Comparison of ENCODE assay signal across 8 mouse cellular contexts in genomic region chr10:44177365-44177764, GRCm38 (mm10). TPM values are rescaled to one million over a fixed set of nuclear protein-coding genes. Genes with fewer than 3 reads are reported as not detected.
DNase-seq lines count a peak whose midpoint lies in the region; ATAC-seq and TF ChIP-seq lines count a peak whose summit lies in the region.

No protein-coding gene starts in this region.

- H3K79me2 ChIP-seq in C2C12 (ENCODE audit: control insufficient read depth, insufficient read depth), result no peaks in the 10 kb centered on the region

- 0% methylated on average over 1 of the region's 1 CpGs for WGBS in heart, postnatal 0 days
- WGBS in heart, embryonic 11.5 days (ENCODE audit: insufficient replicate concordance), result 4% methylated on average over 1 of the region's 1 CpGs

- TF ChIP-seq CTCF in heart, postnatal 0 days (IDR thresholded peaks at IDR 0.05; ENCODE audit: low read depth), result peak; percentile 76
- peak; percentile 10 for TF ChIP-seq CTCF in C2C12 (IDR thresholded peaks at IDR 0.05; ENCODE audit: control insufficient read depth, insufficient read depth, insufficient read length)

- H3K4me1 ChIP-seq in heart, postnatal 0 days (ENCODE audit: control insufficient read depth, insufficient read depth), result no peaks in the 10 kb centered on the region
- no peaks in the 10 kb centered on the region for H3K4me1 ChIP-seq in heart, embryonic 11.5 days (ENCODE audit: control insufficient read depth, insufficient read depth, low read length)

- no peak overlapping the region for H3K4me3 ChIP-seq in heart, postnatal 0 days (ENCODE audit: low read depth, low read length)
- no peak overlapping the region for H3K4me3 ChIP-seq in heart, embryonic 11.5 days (ENCODE audit: low read depth, low read length)
- no peak overlapping the region for H3K4me3 ChIP-seq in C2C12 (ENCODE audit: insufficient read depth, poor library complexity, severe bottlenecking)

- H3K27me3 ChIP-seq in heart, postnatal 0 days (ENCODE audit: control insufficient read depth, insufficient read depth, low read length), result no peaks in the 10 kb centered on the region
- H3K27me3 ChIP-seq in heart, embryonic 11.5 days (ENCODE audit: control insufficient read depth, insufficient read depth, low read length), result no peaks in the 10 kb centered on the region
- no peaks in the 10 kb centered on the region for H3K27me3 ChIP-seq in C2C12 (ENCODE audit: control insufficient read depth, insufficient read depth, insufficient read length)

- no peaks in the 10 kb centered on the region for H3K9me3 ChIP-seq in heart, postnatal 0 days (replicated peaks; ENCODE audit: control insufficient read depth, low read length)
- no peaks in the 10 kb centered on the region for H3K9me3 ChIP-seq in heart, embryonic 11.5 days (replicated peaks; ENCODE audit: control insufficient read depth, low read length)

- H3ac ChIP-seq in C2C12 (ENCODE audit: control insufficient read depth, insufficient read length, low read depth), result no peak overlapping the region

- TF ChIP-seq EP300 in heart, postnatal 0 days (IDR thresholded peaks at IDR 0.05; ENCODE audit: low read depth), result no peak

- H3K9ac ChIP-seq in heart, postnatal 0 days (replicated peaks; ENCODE audit: low read depth, low read length), result no peak overlapping the region
- H3K9ac ChIP-seq in heart, embryonic 11.5 days (ENCODE audit: low read depth, low read length), result no peak overlapping the region

- ATAC-seq in heart, postnatal 0 days (ENCODE audit: insufficient read depth, low read depth), result no peak
- no peak for ATAC-seq in heart, embryonic 11.5 days (replicated peaks; ENCODE audit: insufficient number of reproducible peaks, low FRiP score, low TSS enrichment)

- H3K36me3 ChIP-seq in heart, postnatal 0 days (replicated peaks; ENCODE audit: control insufficient read depth, insufficient read depth, low read length), result no peaks in the 10 kb centered on the region
- H3K36me3 ChIP-seq in heart, embryonic 11.5 days (ENCODE audit: control insufficient read depth, insufficient read depth, low read length), result no peaks in the 10 kb centered on the region
- H3K36me3 ChIP-seq in C2C12 (ENCODE audit: control insufficient read depth, insufficient read depth), result no peaks in the 10 kb centered on the region

- H3K27ac ChIP-seq in heart, postnatal 0 days (ENCODE audit: low read depth), result no peak overlapping the region
- no peak overlapping the region for H3K27ac ChIP-seq in heart, embryonic 11.5 days (ENCODE audit: low read depth, low read length)

- peak; percentile 68 for DNase-seq in heart, postnatal 0 days (ENCODE audit: low spot score)
- peak; percentile 20 for DNase-seq in c-Kit-positive CD71-negative TER-119-negative erythroid progenitor cells, embryonic 14.5 days (ENCODE audit: low read depth)
- peak; percentile 6 for DNase-seq in lung, postnatal 14 days
- DNase-seq in urinary bladder, postnatal 14 days (ENCODE audit: low spot score), result no peak
- DNase-seq in gastrocnemius, postnatal 10 days, result no peak
- no peak for DNase-seq in cerebellum, adult 11-12 months

- no peaks in the 10 kb centered on the region for H3K79me3 ChIP-seq in C2C12 (ENCODE audit: low read depth)

- H3K4me2 ChIP-seq in heart, postnatal 0 days (ENCODE audit: low read depth, low read length), result no peak overlapping the region
- H3K4me2 ChIP-seq in heart, embryonic 11.5 days, result no peak overlapping the region

TF ChIP-seq in C2C12, 6 proteins besides CTCF, POLR2A, EP300 and RAD21:
- TF ChIP-seq MAX (IDR thresholded peaks at IDR 0.05) (no peak), CEBPB (IDR thresholded peaks at IDR 0.05; ENCODE audit: low read depth) (no peak), FOSL1 (IDR thresholded peaks at IDR 0.05; ENCODE audit: insufficient read depth, low read length, poor library complexity, severe bottlenecking) (no peak), MYOD1 (IDR thresholded peaks at IDR 0.05; ENCODE audit: control insufficient read depth, insufficient read length, low read depth) (no peak), MYOG (IDR thresholded peaks at IDR 0.05; ENCODE audit: control insufficient read depth, extremely low read depth, insufficient read length) (no peak), USF1 (IDR thresholded peaks at IDR 0.05; ENCODE audit: low read depth) (no peak)
TF ChIP-seq in C2C12: peak in this region for 0.

RNA-seq across cellular contexts. Expression of gene Crybg1, which starts 28.7 kb away (rescaled TPM):
- 0.15 and 2.0 TPM in 2 replicates for total RNA-seq in heart, postnatal 0 days (2014; rRNA removed; ENCODE audit: low replicate concordance)
- 0.10 and 0.15 TPM in 2 replicates for polyA plus RNA-seq in heart, postnatal 0 days (2015; fragmentation: Nextera tagmentation; extraction: Ambion mirVana)
- polyA plus RNA-seq in heart, embryonic 11.5 days (2014; fragmentation: Nextera tagmentation; extraction: Ambion mirVana), result 0.11 and 0.14 TPM in 2 replicates
- polyA plus RNA-seq in C2C12 (2012; fragmentation: generic; extraction: Trizol), result 11.1 TPM
- total RNA-seq in gastrocnemius, postnatal 10 days (2021), result 1 to 10 TPM; 2.3 to 2.5 TPM

Comparison
In these comparisons a context has a peak if more than half of its experiments do, and no peak if none do; other contexts are left out.
1. DNase-seq: peak in heart, postnatal 0 days (single experiment), c-Kit-positive CD71-negative TER-119-negative erythroid progenitor cells, embryonic 14.5 days (single experiment) and lung, postnatal 14 days (single experiment); none in urinary bladder, postnatal 14 days (single experiment), gastrocnemius, postnatal 10 days (single experiment) and cerebellum, adult 11-12 months (single experiment).
2. RNA of gene Crybg1, which starts 28.7 kb away (polyA plus RNA-seq): 11.1 TPM in C2C12 (single experiment); 0.10 to 0.15 TPM in heart, postnatal 0 days and 0.11 to 0.14 TPM in heart, embryonic 11.5 days; every median in the first group is over 10 times any median in the second.